Mouse (Mus musculus) embryonic fibroblast, embryonic 13.5 days (primary cell): Measurements from ENCODE around the gene Cyfip2. TPM values are rescaled to one million over a fixed set of nuclear protein-coding genes. Genes with fewer than 3 reads are reported as not detected.

Experiments
- H3K27ac ChIP-seq: 2 replicates; pipeline ENCODE4 v1.5.1; 2012; ENCODE audit warnings: low read length, control low read depth, inconsistent platforms; ENCODE audit not compliant: insufficient read depth
- H3K4me1 ChIP-seq: 2 replicates; pipeline ENCODE4 v1.6.1; 2011; ENCODE audit warnings: low read length; ENCODE audit not compliant: control insufficient read depth, insufficient read depth
- H3K4me3 ChIP-seq: 2 replicates; pipeline ENCODE4 v1.5.1; 2011; ENCODE audit warnings: mild to moderate bottlenecking, control low read depth, low read length; ENCODE audit not compliant: insufficient read depth
- CTCF ChIP-seq: IDR thresholded peaks from 2 replicates; pipeline ENCODE4 v1.5.1; 2011; ENCODE audit warnings: mild to moderate bottlenecking, control low read depth, low read length, moderate library complexity, borderline replicate concordance; ENCODE audit not compliant: insufficient read depth
- POLR2A ChIP-seq: IDR thresholded peaks from 2 replicates; pipeline ENCODE4 v1.6.1; 2011; ENCODE audit warnings: low read depth, mild to moderate bottlenecking, control low read depth, low read length, moderate library complexity
- polyA plus RNA-seq: library from polyadenylated mRNA; stranded (reverse); fragments of >200 nt; gene quantifications from 2 replicates; pipeline ENCODE4 v1.2.4, GENCODE M21; 2011; ENCODE audit warnings: low read depth; ENCODE audit not compliant: missing spikeins, insufficient read length

The Cyfip2 gene
- polyA plus RNA-seq, 1 experiment, result 1.0 TPM

GRCm38 (mm10) chr11:46145163-46145875, 167.3 kb downstream of the Cyfip2 start:
- Histone ChIP-seq H3K4me3 (no peak overlapping the region), H3K27ac (no peak overlapping the region), H3K4me1 (no peaks in the 10 kb centered on the region)
- TF ChIP-seq CTCF (no peak), POLR2A (no peak)

Other genes starting within 250 kb of the Cyfip2 start
- gene Nipal4, start 146.4 kb downstream of the Cyfip2 start, polyA plus RNA-seq, result 8.6 and 15.5 TPM in 2 replicates
- not detected in 2 replicates for gene Fndc9, start 77.3 kb downstream of the Cyfip2 start, polyA plus RNA-seq
- gene Itk, start 76.7 kb upstream of the Cyfip2 start, polyA plus RNA-seq, result not detected in 2 replicates
- gene Fam71b, start 83.7 kb upstream of the Cyfip2 start, polyA plus RNA-seq, result not detected in 2 replicates
- gene Med7, start 124.1 kb upstream of the Cyfip2 start, polyA plus RNA-seq, result 49.1 and 50.9 TPM in 2 replicates
- gene Havcr2, start 142.1 kb upstream of the Cyfip2 start, polyA plus RNA-seq, result 0.44 and 1.9 TPM in 2 replicates
- gene Gm12169, start 211.4 kb upstream of the Cyfip2 start, polyA plus RNA-seq, result not detected in 2 replicates